Mouse (Mus musculus): ENCODE measurements around the gene Fem1a.

Fem1a gene

GRCm38 (mm10) chr17:56305826-56306225 is 49.2 kb downstream of the Fem1a start:
- no peak for DNase-seq

GRCm38 (mm10) chr17:56308088-56308487 is 51.5 kb downstream of the Fem1a start:
- no peak for DNase-seq

GRCm38 (mm10) chr17:56309191-56309945 is 52.8 kb downstream of the Fem1a start:
- no peak for DNase-seq
